Mouse (Mus musculus) stomach, embryonic 14.5 days (tissue): ENCODE results near the gene Ltbp1. TPM values are rescaled to one million over a fixed set of nuclear protein-coding genes. Genes with fewer than 3 reads are reported as not detected.

Experiments used
- ATAC-seq: fragments of 200-750 bp; cut with Nextera tagmentation; 2 replicates; pipeline ENCODE4 v1.8.0; 2017; ENCODE audit warnings: low read depth, moderate TSS enrichment; ENCODE audit not compliant: insufficient number of reproducible peaks, insufficient read depth, low FRiP score
- H3K27ac ChIP-seq: fragments of 300-500 bp; sonication (generic); 2 replicates; pipeline ENCODE4 v1.5.1; 2014; ENCODE audit warnings: mild to moderate bottlenecking, low read length, moderate library complexity, mixed read lengths
- H3K27me3 ChIP-seq: fragments of 300-500 bp; sonication (generic); 2 replicates; pipeline ENCODE4 v1.6.1; 2014; ENCODE audit warnings: low read length, control low read depth, mixed read lengths; ENCODE audit not compliant: control insufficient read depth, insufficient read depth
- H3K36me3 ChIP-seq: fragments of 300-500 bp; sonication (generic); 2 replicates; pipeline ENCODE4 v1.6.1; 2014; ENCODE audit warnings: mild to moderate bottlenecking, control low read depth, low read length, moderate library complexity, mixed read lengths; ENCODE audit not compliant: control insufficient read depth, insufficient read depth
- H3K4me1 ChIP-seq: fragments of 300-500 bp; sonication (generic); 2 replicates; pipeline ENCODE4 v1.6.1; 2014; ENCODE audit warnings: low read length, control low read depth, mixed read lengths; ENCODE audit not compliant: control insufficient read depth, insufficient read depth
- H3K4me2 ChIP-seq: fragments of 300-500 bp; sonication (generic); replicated peaks from 2 replicates; pipeline ENCODE4 v1.6.1; 2014; ENCODE audit warnings: low read depth, low read length, control low read depth
- H3K4me3 ChIP-seq: fragments of 300-500 bp; sonication (generic); 2 replicates; pipeline ENCODE4 v1.5.1; 2014; ENCODE audit warnings: low read depth, low read length, control low read depth
- H3K9ac ChIP-seq: fragments of 300-500 bp; sonication (generic); replicated peaks from 2 replicates; pipeline ENCODE4 v1.6.1; 2014; ENCODE audit warnings: low read depth, mild to moderate bottlenecking, control low read depth, low read length, moderate library complexity, mixed read lengths
- H3K9me3 ChIP-seq: fragments of 300-500 bp; sonication (generic); 2 replicates; pipeline ENCODE4 v1.6.1; 2016; ENCODE audit warnings: low read depth, low read length, control low read depth; ENCODE audit not compliant: control insufficient read depth
- WGBS: fragments of 180-500 bp; shearing (Covaris S2); extraction: QIAGEN DNeasy Blood & Tissue Kit; methylation state at CpG from one replicate; pipeline ENCODE4 v1.1.7; 2014; 5-methylcytosine and 5-hydroxymethylcytosine counted together
- polyA plus RNA-seq: library from polyadenylated mRNA; unstranded; fragments of >200 nt; fragmentation: Nextera tagmentation; extraction: Ambion mirVana; gene quantifications from 2 replicates; pipeline ENCODE4 v1.2.1, GENCODE M21; 2014

Ltbp1 gene
- 49.3 and 49.4 TPM in 2 replicates for polyA plus RNA-seq

DNA sequence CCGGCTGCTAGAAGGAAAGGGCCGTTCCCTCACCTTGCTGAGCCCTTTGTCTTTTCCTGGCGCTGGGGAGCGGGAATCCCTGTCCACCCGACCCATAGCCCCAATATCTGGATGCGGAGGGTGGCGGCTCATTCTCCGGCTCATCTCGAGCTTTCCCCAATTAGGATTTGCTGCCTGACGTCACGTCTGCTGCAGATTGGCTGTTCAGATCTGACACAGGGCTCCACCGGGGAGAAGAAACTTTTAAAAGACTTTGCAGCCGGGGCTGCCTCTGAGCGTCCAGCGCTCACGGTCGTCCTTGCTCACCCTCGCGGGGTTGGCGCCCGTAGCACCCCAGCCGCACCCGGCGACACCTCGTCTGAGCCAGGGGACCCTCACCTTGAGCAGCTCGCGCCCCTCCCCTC lies at the start of gene Ltbp1:
Gene Ltbp1 (plus strand): TSS at position 288 of the 404 bp plus-strand sequence.
- Histone ChIP-seq H3K9ac (peak within 1 kb of the TSS; percentile 81), H3K27ac (peak within 1 kb of the TSS; percentile 96), H3K9me3 (no peaks in the 10 kb centered on the region), H3K4me3 (peak within 1 kb of the TSS; percentile 87), H3K36me3 (no peaks in the 10 kb centered on the region), H3K4me2 (peak within 1 kb of the TSS; percentile 88), H3K4me1 (peaks cover 7% of the 10 kb centered on the region; the same call in 1 of the 2 replicates), H3K27me3 (no peaks in the 10 kb centered on the region)
- ATAC-seq, result peak; percentile 78
- WGBS, result under 1% methylated on average over 26 of the region's 27 CpGs

DNA sequence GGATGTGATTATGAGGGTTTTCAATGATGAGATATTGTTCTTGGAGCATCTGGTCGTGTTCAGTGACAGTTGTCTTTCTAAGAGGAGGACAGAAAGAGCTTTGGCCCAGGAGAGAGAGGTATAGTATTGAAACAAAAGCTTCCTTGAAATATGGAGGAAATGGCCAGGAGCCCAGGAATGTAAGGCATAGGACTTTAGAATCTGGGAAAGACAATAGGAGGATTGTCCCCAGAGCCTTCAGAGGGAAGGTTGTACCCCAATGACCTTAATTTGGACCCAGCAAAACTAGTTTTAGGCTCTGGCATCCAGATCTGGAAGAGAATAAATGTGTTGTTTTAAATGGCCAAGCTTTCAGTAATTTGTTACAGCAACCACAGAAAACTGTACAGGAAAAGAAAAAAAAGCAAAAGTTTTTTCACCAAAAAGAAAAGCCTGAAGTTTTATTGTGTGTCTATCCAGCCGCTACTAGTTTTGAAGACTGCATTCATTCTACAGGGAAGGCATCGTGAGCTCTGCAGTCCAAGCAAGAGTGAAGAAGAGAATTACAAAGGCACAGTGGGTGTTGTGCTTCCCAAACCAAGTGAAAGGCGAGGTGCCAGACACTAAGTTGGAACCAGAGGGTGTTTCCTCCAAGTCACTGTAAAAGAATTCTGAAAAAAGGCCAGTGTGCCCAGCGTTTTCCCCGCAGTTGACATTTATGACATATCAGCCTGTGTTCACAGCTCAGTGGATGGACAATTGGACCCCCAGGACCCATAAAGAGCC lies 45.7 kb upstream of the Ltbp1 start:
- Histone ChIP-seq H3K9ac (no peak overlapping the region), H3K36me3 (no peaks in the 10 kb centered on the region), H3K27me3 (no peaks in the 10 kb centered on the region), H3K4me2 (no peak overlapping the region), H3K9me3 (no peaks in the 10 kb centered on the region), H3K4me3 (no peak overlapping the region), H3K27ac (no peak overlapping the region), H3K4me1 (no peaks in the 10 kb centered on the region)
- no peak for ATAC-seq
- 62% methylated on average over 6 of the region's 6 CpGs for WGBS

DNA sequence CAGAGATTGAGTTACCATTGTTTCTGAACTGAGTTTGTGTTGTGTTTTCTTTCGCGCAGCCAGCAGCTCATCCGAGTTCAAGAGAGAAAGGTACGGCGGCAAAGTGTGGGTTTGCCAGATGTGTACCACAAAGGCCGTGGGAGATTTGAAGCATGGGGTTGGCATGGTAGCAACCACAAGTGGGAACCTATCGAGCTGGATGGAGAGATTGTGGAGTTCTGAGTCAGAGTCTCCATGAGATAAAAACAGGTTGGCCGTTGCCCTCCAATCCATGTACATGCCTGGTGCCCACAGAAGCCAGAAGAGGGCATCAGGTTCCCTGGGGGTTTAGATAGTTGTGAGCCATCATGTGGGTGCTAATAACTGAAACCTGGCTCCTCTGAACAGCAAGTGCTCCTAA lies 42.1 kb upstream of the Ltbp1 start:
- 95% methylated on average over 8 of the region's 8 CpGs for WGBS
- Histone ChIP-seq H3K4me1 (no peaks in the 10 kb centered on the region), H3K36me3 (no peaks in the 10 kb centered on the region), H3K4me3 (no peak overlapping the region), H3K9ac (no peak overlapping the region), H3K27ac (no peak overlapping the region), H3K27me3 (no peaks in the 10 kb centered on the region), H3K9me3 (no peaks in the 10 kb centered on the region), H3K4me2 (no peak overlapping the region)
- ATAC-seq, result no peak

DNA sequence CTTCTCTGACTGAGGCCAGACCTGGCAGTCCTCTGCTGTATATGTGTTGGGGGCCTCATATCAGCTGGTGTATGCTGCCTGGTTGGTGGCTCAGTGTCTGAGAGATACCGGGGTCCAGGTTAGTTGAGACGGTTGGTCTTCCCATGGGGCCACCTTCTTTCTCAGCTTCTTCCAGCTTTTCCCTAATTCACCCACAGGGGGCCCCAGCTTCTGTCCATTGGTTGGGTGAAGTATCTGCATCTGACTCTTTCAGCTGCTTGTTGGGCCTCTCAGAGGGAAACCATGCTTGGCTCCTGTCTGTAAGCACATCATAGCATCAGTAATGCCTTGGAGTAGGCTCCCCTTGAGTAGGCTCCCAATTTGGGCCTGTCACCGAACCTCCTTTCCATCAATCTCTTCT lies 41.5 kb upstream of the Ltbp1 start:
- WGBS, result 82% methylated on average over 3 of the region's 3 CpGs
- no peaks in the 10 kb centered on the region for H3K4me1 ChIP-seq
- no peak for ATAC-seq
- no peak overlapping the region for H3K27ac ChIP-seq
- no peaks in the 10 kb centered on the region for H3K27me3 ChIP-seq
- H3K9ac ChIP-seq, result no peak overlapping the region
- H3K9me3 ChIP-seq, result no peaks in the 10 kb centered on the region
- no peak overlapping the region for H3K4me2 ChIP-seq
- H3K4me3 ChIP-seq, result no peak overlapping the region
- H3K36me3 ChIP-seq, result no peaks in the 10 kb centered on the region

DNA sequence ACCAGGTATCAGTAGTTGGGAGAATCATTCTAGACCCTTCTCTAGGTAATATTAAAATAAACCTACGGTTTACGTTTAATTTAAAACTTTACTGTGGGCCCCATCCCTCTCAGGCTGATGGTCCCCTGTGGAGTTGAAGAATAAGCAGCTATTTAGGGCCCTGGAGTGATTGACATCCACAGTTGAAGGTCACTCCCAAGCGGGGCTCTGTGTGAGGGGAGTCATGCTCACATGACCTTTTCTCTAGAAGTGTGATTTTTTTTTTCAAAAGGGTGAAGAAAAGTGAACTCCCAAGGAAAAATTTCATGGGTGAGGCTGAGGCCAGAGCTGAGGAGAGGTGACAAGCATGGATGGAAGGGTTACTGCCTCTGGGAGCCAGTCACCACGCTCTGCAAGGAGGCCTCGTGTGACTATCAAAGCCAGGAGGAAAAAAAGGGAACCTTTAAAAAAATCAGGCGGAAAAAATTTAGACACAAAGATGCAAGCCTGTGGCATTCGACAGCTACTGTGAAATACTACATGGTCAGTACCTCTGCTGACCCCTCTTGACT lies 38.0 kb upstream of the Ltbp1 start:
- no peaks in the 10 kb centered on the region for H3K36me3 ChIP-seq
- no peak for ATAC-seq
- H3K4me1 ChIP-seq, result 0 out of 2 replicates have a peak, but pooled peaks cover 3% of the 10 kb centered on the region
- no peaks in the 10 kb centered on the region for H3K9me3 ChIP-seq
- H3K9ac ChIP-seq, result no peak overlapping the region
- no peak overlapping the region for H3K4me2 ChIP-seq
- 71% methylated on average over 7 of the region's 7 CpGs for WGBS
- no peak overlapping the region for H3K27ac ChIP-seq
- no peaks in the 10 kb centered on the region for H3K27me3 ChIP-seq
- no peak overlapping the region for H3K4me3 ChIP-seq

DNA sequence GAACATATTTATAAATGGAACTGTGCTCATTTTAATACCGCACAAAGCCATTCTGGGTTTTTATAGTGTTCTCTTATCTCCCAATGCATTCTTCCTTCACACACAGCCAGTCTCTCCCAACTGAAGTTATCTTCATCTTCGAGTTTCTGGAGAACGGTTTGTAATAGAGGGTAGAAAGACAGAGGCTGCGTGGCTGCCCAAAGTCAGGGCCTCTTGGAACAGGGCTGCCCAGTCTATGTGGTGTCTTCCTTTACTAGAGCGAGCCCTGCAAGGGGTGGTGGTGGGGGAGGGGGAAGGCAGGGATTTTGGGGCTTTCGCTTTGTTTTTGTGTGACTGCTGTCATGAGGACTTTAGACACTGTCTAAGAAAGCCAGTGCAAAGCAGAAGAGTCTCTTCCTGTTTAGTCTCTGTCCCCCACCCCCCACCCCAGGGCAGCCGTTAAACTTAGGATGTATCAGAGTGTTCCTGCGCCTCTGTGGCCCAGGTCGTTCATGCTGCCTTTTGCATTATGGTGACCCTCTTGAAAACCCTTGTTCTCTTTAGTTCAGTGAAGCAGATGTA lies 37.1 kb upstream of the Ltbp1 start:
- H3K4me2 ChIP-seq, result no peak overlapping the region
- ATAC-seq, result no peak
- H3K36me3 ChIP-seq, result no peaks in the 10 kb centered on the region
- WGBS, result 64% methylated on average over 9 of the region's 9 CpGs
- H3K9ac ChIP-seq, result no peak overlapping the region
- 0 out of 2 replicates have a peak, but pooled peaks cover 3% of the 10 kb centered on the region for H3K4me1 ChIP-seq
- H3K27me3 ChIP-seq, result no peaks in the 10 kb centered on the region
- no peaks in the 10 kb centered on the region for H3K9me3 ChIP-seq
- no peak overlapping the region for H3K4me3 ChIP-seq
- H3K27ac ChIP-seq, result no peak overlapping the region

DNA sequence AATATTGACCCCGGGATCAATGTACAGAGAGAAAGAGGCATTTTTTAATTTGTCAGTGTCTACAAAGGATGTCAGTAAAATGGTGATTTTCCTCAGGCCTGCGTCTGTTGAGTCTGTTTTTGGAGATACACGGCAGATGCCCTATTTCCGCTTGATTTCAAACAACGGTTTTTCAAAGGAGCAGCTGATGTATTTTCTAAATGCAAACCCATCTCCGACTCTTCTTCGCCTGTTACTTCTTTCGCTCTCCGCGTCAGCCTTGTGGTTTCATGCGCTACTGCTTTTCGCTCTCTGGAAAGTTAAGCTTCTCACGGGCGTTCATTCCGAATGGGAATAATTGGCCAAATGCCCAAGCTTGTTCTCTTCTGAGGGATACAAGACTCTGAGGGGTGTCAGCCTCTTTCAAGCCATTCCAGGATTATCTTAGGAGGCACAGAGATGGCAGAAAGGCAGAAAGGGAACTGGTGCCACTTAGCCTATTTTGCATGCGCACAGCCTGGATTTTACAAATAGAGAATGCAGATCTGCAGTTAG lies 36.6 kb upstream of the Ltbp1 start:
- ATAC-seq, result no peak
- Histone ChIP-seq H3K9ac (no peak overlapping the region), H3K27ac (peak overlapping the region; percentile 48; the same call in 1 of the 2 replicates), H3K4me3 (no peak overlapping the region), H3K4me2 (no peak overlapping the region), H3K36me3 (no peaks in the 10 kb centered on the region), H3K27me3 (no peaks in the 10 kb centered on the region), H3K4me1 (0 out of 2 replicates have a peak, but pooled peaks cover 3% of the 10 kb centered on the region), H3K9me3 (no peaks in the 10 kb centered on the region)
- WGBS, result 63% methylated on average over 16 of the region's 16 CpGs

DNA sequence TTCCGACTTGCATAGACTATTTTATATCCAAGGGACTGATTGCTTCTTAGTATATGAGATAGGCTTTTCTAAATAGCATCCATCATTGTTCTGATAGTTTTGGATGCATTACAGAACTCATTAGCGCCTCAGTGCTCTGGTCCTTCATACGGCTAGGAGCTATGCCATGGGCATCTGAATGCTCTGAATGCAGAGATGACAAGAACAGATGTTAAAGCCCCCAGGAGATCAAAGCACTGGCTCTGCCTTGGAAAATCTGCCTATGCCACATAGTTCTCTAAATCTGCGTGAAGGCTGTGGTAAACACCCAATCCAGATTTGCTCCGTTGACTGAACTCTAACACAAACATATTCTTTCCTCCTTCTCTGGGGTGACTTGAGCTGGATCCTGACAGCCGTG lies 30.2 kb upstream of the Ltbp1 start:
- Histone ChIP-seq H3K9me3 (no peaks in the 10 kb centered on the region), H3K4me1 (peaks cover 5% of the 10 kb centered on the region; the same call in 1 of the 2 replicates), H3K27ac (no peak overlapping the region), H3K9ac (no peak overlapping the region), H3K36me3 (no peaks in the 10 kb centered on the region), H3K4me2 (no peak overlapping the region), H3K4me3 (no peak overlapping the region), H3K27me3 (no peaks in the 10 kb centered on the region)
- no peak for ATAC-seq
- WGBS, result 57% methylated on average over 6 of the region's 6 CpGs
